Mouse (Mus musculus): ENCODE measurements around the gene Hdac10. TPM values are rescaled to one million over a fixed set of nuclear protein-coding genes. Genes with fewer than 3 reads are reported as not detected.

Hdac10 gene
- total RNA-seq (2021), result 10 to 100 TPM; 16.8 to 17.3 TPM
- long read RNA-seq, experiment 1, transcript Hdac10-201 (20 exons, 2,412 nt), result major isoform, 5 of 23 reads
- long read RNA-seq, experiment 1, partial matches to known transcripts, result 3 of 23 reads
- long read RNA-seq, experiment 1, other reads (novel, unspliced or antisense), result 14 of 23 reads
- long read RNA-seq, experiment 2, partial matches to known transcripts, result 2 of 27 reads
- long read RNA-seq, experiment 2, other reads (novel, unspliced or antisense), result 25 of 27 reads

DNA sequence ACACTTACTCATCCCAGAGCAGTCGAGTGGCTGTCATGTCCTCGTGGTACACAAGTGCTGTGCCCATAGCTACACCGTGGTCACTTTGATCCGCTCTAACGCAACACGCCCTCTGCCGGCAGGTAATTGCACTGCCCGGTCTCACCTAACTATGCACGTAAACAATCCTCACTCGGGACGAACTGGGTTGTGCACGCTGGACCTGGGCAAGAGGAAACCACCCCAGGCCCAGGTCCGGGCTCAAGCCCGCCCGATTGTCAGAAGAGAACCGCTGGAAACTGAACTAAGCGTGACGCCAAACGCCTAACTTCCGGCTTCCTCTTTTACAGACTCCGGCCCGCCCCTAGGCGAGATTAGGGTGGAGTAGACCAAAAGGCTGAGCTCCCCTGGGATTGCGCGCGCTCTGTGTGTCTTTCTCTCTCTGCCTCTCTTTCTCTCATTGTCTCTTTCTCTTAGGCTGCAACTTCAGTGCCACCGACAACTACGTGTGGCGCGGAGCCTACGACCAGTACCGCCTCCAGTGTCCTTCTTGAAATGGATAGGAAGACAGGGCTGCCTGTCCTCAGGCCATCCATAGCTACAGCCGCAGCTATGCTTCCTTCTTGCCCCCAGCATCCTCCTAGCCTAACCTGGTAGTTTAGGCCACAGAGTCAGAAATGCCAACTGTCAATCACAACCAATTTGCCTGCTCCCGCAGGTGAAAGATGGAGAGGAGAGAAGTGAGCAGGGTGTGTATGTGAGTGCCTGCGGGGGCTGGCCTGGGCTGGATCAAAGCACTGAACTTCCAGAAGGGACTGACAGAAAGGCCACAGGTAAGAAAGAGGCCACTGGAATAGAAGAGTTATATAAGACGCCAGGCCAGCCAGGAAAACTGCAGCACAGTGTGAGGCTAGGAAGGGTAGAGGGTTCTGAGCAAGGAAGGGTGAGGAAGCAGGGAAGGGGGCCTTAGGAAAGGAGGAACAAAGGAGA, at the start of gene Hdac10:
Hdac10 (minus strand) TSS at position 319 of the 969 bp plus-strand sequence.
- peak; percentile 81 to 86 for DNase-seq (ENCODE audit: extremely low spot score in 1 of 2, low spot score in 2 of 2)
- H3K27ac ChIP-seq, result peak within 1 kb of the TSS; percentile 95
- H3K4me3 ChIP-seq, result peak within 1 kb of the TSS; percentile 62
- intact Hi-C loops (cut with DNase I), result loop anchor here (2.0 kb wide), 1 partner anchor 82 kb away; the partner anchor contains the start of gene Ppp6r2
- peak; percentile 90 for TF ChIP-seq CTCF (IDR thresholded peaks at IDR 0.05)

GRCm38 (mm10) chr15:89177576-89178259, 49.2 kb upstream of the Hdac10 start:
- no peak overlapping the region for H3K4me3 ChIP-seq
- TF ChIP-seq CTCF (IDR thresholded peaks at IDR 0.05), result no peak
- peak overlapping the region; percentile 61 for H3K27ac ChIP-seq
- intact Hi-C loops (cut with DNase I), result no loop called here
- no peak for DNase-seq (ENCODE audit: extremely low spot score in 1 of 2, low spot score in 2 of 2)

- Histone ChIP-seq H3K4me3 (no peak overlapping the region), H3K27ac (peak overlapping the region; percentile 61)
- TF ChIP-seq CTCF (IDR thresholded peaks at IDR 0.05), result no peak
- intact Hi-C loops (cut with DNase I), result no loop called here
- DNase-seq (ENCODE audit: extremely low spot score in 1 of 2, low spot score in 2 of 2), result peak; percentile 57
Observed at GRCm38 (mm10) chr15:89177121-89177520, 48.6 kb upstream of the Hdac10 start.

GRCm38 (mm10) chr15:89175411-89176155, 47.1 kb upstream of the Hdac10 start:
- intact Hi-C loops (cut with DNase I), result no loop called here
- Histone ChIP-seq H3K27ac (no peak overlapping the region), H3K4me3 (no peak overlapping the region)
- no peak for DNase-seq (ENCODE audit: extremely low spot score in 1 of 2, low spot score in 2 of 2)
- no peak for TF ChIP-seq CTCF (IDR thresholded peaks at IDR 0.05)

DNA sequence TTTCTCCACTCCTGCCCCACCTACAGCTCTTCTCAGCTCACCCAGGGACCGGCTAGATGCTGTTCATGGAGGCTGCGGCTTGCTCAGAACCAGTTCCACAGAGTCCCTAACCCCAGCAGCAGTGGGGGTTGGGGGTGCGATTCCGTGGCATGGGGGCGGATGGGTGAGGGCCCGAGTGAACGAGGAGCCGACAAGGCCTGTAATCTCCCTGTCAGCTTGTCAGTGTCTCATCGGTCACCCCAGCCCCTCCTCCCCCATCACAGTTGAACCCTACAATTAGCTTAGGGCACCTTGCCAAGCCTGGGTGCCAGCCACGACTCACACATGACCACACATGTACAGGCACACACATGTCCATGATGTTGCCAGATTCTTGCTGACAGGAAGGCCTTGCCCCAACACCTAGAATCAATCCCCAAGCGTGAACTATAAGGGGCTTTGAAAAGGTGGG, 46.4 kb upstream of the Hdac10 start:
- no peak for TF ChIP-seq CTCF (IDR thresholded peaks at IDR 0.05)
- H3K27ac ChIP-seq, result no peak overlapping the region
- intact Hi-C loops (cut with DNase I), result no loop called here
- no peak for DNase-seq (ENCODE audit: extremely low spot score in 1 of 2, low spot score in 2 of 2)
- H3K4me3 ChIP-seq, result no peak overlapping the region

DNA sequence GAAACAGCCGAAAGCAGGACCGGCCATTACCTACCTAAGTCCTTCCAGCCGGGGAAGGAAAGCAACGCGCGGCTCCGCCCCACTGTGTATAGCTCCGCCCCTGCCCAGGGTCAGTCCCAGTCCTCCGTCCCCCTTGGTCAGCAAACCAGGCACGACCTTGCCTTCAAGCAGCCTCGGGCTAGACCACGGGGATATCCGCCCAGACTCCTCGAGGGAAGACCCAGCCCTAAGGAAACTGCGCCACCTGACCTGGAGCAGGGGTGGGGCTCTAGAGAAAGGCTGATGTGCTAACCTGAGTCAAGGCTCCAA, 45.4 kb upstream of the Hdac10 start:
- no peak for DNase-seq (ENCODE audit: extremely low spot score in 1 of 2, low spot score in 2 of 2)
- Histone ChIP-seq H3K27ac (no peak overlapping the region), H3K4me3 (peak overlapping the region; percentile 82)
- intact Hi-C loops (cut with DNase I), result no loop called here
- TF ChIP-seq CTCF (IDR thresholded peaks at IDR 0.05), result no peak

DNA sequence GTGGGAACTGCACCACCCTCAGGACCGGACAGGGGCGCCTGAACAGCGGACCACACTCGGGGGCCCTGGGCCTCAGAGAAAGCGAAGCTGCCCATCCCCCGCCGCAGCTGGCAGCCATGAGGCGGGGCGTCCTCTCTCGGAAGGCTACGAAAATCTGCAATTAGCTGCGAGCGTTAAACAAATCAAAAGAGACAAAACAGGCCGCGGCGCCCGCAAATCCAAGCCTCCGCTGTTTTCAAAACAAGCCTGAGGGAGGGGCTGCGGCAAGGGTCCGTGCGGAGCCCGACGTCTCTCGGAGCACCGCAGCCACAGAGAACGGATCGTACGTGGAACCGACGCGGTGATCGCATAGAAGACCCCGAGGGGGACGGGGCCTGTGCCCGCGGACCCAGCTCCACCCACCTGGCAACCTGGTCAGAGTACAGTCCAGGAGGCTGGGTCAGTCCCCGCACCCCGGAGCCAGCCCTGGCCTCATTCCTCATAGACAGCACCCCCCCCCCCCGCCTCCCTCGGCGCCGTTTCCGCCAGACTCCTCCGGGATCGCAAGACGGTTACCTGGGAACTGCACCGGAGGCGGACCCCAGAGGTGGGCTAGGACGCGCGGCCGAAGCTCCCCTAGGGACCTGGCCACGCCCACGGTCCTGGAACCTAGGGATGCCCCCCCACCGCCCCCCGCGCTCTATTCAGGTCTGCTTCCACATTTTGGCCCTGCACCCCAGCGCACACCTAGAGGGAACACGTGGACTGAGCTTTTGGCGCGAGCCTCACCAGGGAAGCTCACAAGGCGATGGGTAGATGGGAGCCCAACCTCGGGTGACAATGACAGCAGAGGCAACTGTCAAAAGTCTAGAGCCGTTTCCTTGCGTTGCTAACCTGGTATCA, 44.8 kb upstream of the Hdac10 start:
- Histone ChIP-seq H3K4me3 (peak overlapping the region; percentile 82), H3K27ac (peak overlapping the region; percentile 85)
- TF ChIP-seq CTCF (IDR thresholded peaks at IDR 0.05), result peak; percentile 2; the same call in 1 of the 2 replicates
- peak; percentile 45 to 46 for DNase-seq (ENCODE audit: extremely low spot score in 1 of 2, low spot score in 2 of 2)
- intact Hi-C loops (cut with DNase I), result no loop called here

DNA sequence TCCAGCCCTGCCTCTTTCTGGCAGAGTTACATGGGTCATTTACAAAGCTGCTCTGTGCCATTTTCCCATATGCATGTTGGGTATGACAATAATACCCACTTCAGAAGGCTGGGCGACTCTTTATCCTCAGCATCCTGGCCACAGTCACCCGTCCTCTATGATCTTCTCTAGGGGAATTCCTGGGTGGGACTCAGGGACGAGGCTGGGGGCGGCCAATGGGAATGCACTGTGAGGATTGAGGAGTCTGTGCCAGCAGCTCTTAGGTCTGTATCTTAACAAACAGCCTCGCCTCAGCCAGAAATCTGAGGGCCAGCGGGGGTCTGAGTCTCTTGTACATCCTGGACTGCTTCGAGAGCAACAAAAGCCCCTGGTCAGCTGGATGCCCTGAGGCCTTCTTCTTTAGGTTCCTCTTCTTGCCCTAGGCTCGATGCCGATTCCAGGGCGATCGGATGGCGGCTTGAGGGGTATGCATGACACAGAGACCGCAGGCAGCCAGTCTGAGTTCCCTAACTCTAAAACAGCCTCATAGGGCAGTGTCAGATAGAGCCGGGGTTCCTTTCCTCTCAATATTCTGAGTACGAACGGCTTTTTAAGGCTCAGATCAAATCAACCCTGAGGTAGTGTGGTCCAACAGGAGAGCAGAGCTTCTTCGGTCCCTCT, 43.9 kb upstream of the Hdac10 start:
- intact Hi-C loops (cut with DNase I), result no loop called here
- peak overlapping the region; percentile 85 for H3K27ac ChIP-seq
- no peak for TF ChIP-seq CTCF (IDR thresholded peaks at IDR 0.05)
- DNase-seq (ENCODE audit: extremely low spot score in 1 of 2, low spot score in 2 of 2), result no peak
- peak overlapping the region; percentile 82 for H3K4me3 ChIP-seq

GRCm38 (mm10) chr15:89171526-89172051, 43.1 kb upstream of the Hdac10 start:
- no peak for TF ChIP-seq CTCF (IDR thresholded peaks at IDR 0.05)
- DNase-seq (ENCODE audit: extremely low spot score in 1 of 2, low spot score in 2 of 2), result no peak
- intact Hi-C loops (cut with DNase I), result no loop called here

GRCm38 (mm10) chr15:89170102-89170501, 41.6 kb upstream of the Hdac10 start:
- no peak for DNase-seq (ENCODE audit: extremely low spot score in 1 of 2, low spot score in 2 of 2)
- no peak for TF ChIP-seq CTCF (IDR thresholded peaks at IDR 0.05)
- H3K4me3 ChIP-seq, result no peak overlapping the region
- intact Hi-C loops (cut with DNase I), result no loop called here
- H3K27ac ChIP-seq, result peak overlapping the region; percentile 60

More at GRCm38 (mm10) chr15:89171526-89172051, 43.1 kb upstream of the Hdac10 start:
- Histone ChIP-seq H3K27ac (no peak overlapping the region), H3K4me3 (no peak overlapping the region)

Data from left cerebral cortex, adult 2 months (tissue).